Mouse (Mus musculus): ENCODE data around the gene Ccdc105.

Ccdc105 gene

DNA sequence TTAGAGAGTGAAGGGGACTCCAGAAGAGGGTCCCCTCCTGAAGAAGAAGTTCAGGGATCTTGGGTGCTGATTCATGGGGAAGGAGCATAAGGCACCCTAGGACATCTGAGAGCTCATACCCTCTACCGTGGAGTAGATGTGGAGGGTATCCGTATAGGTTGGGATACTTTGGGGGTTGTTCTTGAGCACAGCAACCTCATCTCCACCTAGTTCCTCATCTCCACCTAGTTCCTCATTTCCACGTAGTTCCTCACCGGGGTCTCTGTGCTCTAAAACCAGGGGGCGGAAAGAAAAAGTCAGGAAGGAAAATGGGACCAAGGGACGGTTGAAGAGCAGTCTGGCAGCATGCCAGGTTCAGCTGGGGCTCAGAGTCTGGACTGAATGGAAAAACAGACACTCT lies 38.7 kb downstream of the Ccdc105 start:
- DNase-seq = no peak

DNA sequence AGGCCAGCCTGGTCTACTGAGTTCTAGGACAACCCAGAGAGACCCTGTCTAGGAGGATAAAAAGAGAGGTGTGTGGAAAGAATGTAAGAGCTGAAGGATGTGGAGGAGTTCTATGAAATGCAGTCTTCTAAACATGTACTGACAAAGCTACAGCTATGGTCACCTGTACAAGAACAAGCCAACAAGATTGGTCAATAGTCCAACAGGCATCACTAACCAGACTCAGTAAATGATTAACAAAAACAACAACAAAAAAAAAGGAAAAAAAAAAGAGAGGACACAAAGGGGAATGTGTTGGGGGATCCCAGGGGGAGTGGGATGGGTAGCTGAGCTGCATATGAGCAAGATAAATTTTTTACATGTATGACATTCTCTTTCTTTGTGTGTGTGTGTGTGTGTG lies 42.2 kb downstream of the Ccdc105 start:
- DNase-seq = no peak

DNA sequence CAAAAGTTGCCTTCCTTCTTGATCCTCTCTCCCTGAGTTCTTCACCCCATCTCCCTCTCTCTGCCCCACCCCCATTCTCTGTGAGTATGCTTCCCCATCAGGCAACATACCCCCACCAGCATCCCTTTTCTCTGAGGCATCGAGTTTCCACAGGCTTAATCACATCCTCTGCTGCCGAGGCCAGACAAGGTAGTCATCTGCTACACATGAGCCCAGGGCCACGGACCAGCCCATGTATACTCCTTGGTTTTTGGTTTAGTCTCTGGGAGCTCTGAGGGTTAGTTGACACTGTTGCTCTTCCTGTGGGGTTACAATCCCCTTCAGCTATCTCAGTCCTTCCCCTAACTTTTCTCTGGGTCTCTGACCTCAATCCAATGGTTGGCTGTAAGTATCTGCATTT lies 52.0 kb downstream of the Ccdc105 start:
- DNase-seq = no peak
